Mouse (Mus musculus): ENCODE results near the gene Calca.
"Not testable (repeated sequence)": the region's sequence is repeated elsewhere in the genome, so short reads cannot be mapped to it uniquely, and the experiment has no call there.

Calca gene

GRCm38 (mm10) chr7:114636102-114636501 lies at the start of gene Calca:
Gene Calca (minus strand): TSS chr7:114636357.
- DNase-seq (ENCODE audit: low read depth, low spot score): no peak

- DNase-seq (ENCODE audit: low read depth, low spot score): no peak
These were observed 36.5 kb upstream of the Calca start for GRCm38 (mm10) chr7:114672697-114673096.

GRCm38 (mm10) chr7:114671405-114671804 lies 35.2 kb upstream of the Calca start:
- DNase-seq (ENCODE audit: low read depth, low spot score): no peak

- no peak for DNase-seq (ENCODE audit: low read depth, low spot score)
These were observed 13.6 kb upstream of the Calca start for GRCm38 (mm10) chr7:114649730-114650129.

GRCm38 (mm10) chr7:114648791-114649190 lies 12.6 kb upstream of the Calca start:
- no peak for DNase-seq (ENCODE audit: low read depth, low spot score)

GRCm38 (mm10) chr7:114635569-114636101 lies 522 bp downstream of the Calca start:
- peak; percentile 4 for DNase-seq (ENCODE audit: low read depth, low spot score)

GRCm38 (mm10) chr7:114634386-114634785 lies 1.8 kb downstream of the Calca start:
- no peak for DNase-seq (ENCODE audit: low read depth, low spot score)

- no peak for DNase-seq (ENCODE audit: low read depth, low spot score)
These were observed 10.2 kb downstream of the Calca start for GRCm38 (mm10) chr7:114625966-114626365.

- no peak for DNase-seq (ENCODE audit: low read depth, low spot score)
These were observed 19.4 kb downstream of the Calca start for GRCm38 (mm10) chr7:114616759-114617158.

- DNase-seq (ENCODE audit: low read depth, low spot score): not testable (repeated sequence)
These were observed 41.8 kb downstream of the Calca start for GRCm38 (mm10) chr7:114594391-114594790.

GRCm38 (mm10) chr7:114582441-114582840 lies 53.7 kb downstream of the Calca start:
- DNase-seq (ENCODE audit: low read depth, low spot score): no peak
